Mouse (Mus musculus): Measurements from ENCODE around the gene Panx2.

The Panx2 gene

GRCm38 (mm10) chr15:89074613-89075477 is 15.3 kb downstream of the Panx2 start, which contains the start of gene Trabd:
Trabd (plus strand) TSS chr15:89075124.
- DNase-seq (ENCODE audit: inconsistent age in 2 of 2, low spot score in 1 of 2): peak in 1 of 2 experiments; percentile 55

- DNase-seq (ENCODE audit: inconsistent age in 2 of 2, low spot score in 1 of 2): peak; percentile 94 to 97
Observed at GRCm38 (mm10) chr15:89075478-89076147, 16.1 kb downstream of the Panx2 start.

- DNase-seq (ENCODE audit: inconsistent age in 2 of 2, low spot score in 1 of 2): peak; percentile 73 to 89
Observed at GRCm38 (mm10) chr15:89076156-89076731, 16.7 kb downstream of the Panx2 start.

- DNase-seq (ENCODE audit: inconsistent age in 2 of 2, low spot score in 1 of 2): peak; percentile 51 to 76
Observed at GRCm38 (mm10) chr15:89078208-89078836, 18.8 kb downstream of the Panx2 start.

GRCm38 (mm10) chr15:89083906-89084305 is 24.4 kb downstream of the Panx2 start:
- DNase-seq (ENCODE audit: inconsistent age in 2 of 2, low spot score in 1 of 2): no peak

GRCm38 (mm10) chr15:89084826-89085225 is 25.3 kb downstream of the Panx2 start:
- no peak for DNase-seq (ENCODE audit: inconsistent age in 2 of 2, low spot score in 1 of 2)

- DNase-seq (ENCODE audit: inconsistent age in 2 of 2, low spot score in 1 of 2): peak; percentile 93 to 97
Observed at GRCm38 (mm10) chr15:89088607-89089247, 29.2 kb downstream of the Panx2 start, which contains the start of gene Selenoo. Selenoo (plus strand) TSS chr15:89089084.

- no peak for DNase-seq (ENCODE audit: inconsistent age in 2 of 2, low spot score in 1 of 2)
Observed at GRCm38 (mm10) chr15:89089248-89090051, 29.9 kb downstream of the Panx2 start.

- no peak for DNase-seq (ENCODE audit: inconsistent age in 2 of 2, low spot score in 1 of 2)
Observed at GRCm38 (mm10) chr15:89090662-89091061, 31.1 kb downstream of the Panx2 start.

- DNase-seq (ENCODE audit: inconsistent age in 2 of 2, low spot score in 1 of 2): no peak
Observed at GRCm38 (mm10) chr15:89092181-89092580, 32.6 kb downstream of the Panx2 start.

GRCm38 (mm10) chr15:89097450-89097849 is 37.9 kb downstream of the Panx2 start:
- no peak for DNase-seq (ENCODE audit: inconsistent age in 2 of 2, low spot score in 1 of 2)

GRCm38 (mm10) chr15:89098616-89099015 is 39.1 kb downstream of the Panx2 start:
- DNase-seq (ENCODE audit: inconsistent age in 2 of 2, low spot score in 1 of 2): no peak

GRCm38 (mm10) chr15:89100823-89101222 is 41.3 kb downstream of the Panx2 start:
- DNase-seq (ENCODE audit: inconsistent age in 2 of 2, low spot score in 1 of 2): no peak

- DNase-seq (ENCODE audit: inconsistent age in 2 of 2, low spot score in 1 of 2): no peak
Observed at GRCm38 (mm10) chr15:89102646-89103045, 43.1 kb downstream of the Panx2 start.

- DNase-seq (ENCODE audit: inconsistent age in 2 of 2, low spot score in 1 of 2): no peak
Observed at GRCm38 (mm10) chr15:89103921-89104320, 44.4 kb downstream of the Panx2 start.

GRCm38 (mm10) chr15:89104425-89104824 is 44.9 kb downstream of the Panx2 start:
- no peak for DNase-seq (ENCODE audit: inconsistent age in 2 of 2, low spot score in 1 of 2)

GRCm38 (mm10) chr15:89106073-89106472 is 46.5 kb downstream of the Panx2 start:
- no peak for DNase-seq (ENCODE audit: inconsistent age in 2 of 2, low spot score in 1 of 2)

- no peak for DNase-seq (ENCODE audit: inconsistent age in 2 of 2, low spot score in 1 of 2)
Observed at GRCm38 (mm10) chr15:89106976-89107375, 47.4 kb downstream of the Panx2 start.

- DNase-seq (ENCODE audit: inconsistent age in 2 of 2, low spot score in 1 of 2): peak; percentile 74 to 90
Observed at GRCm38 (mm10) chr15:89110147-89110546, 50.6 kb downstream of the Panx2 start.

- no peak for DNase-seq (ENCODE audit: inconsistent age in 2 of 2, low spot score in 1 of 2)
Observed at GRCm38 (mm10) chr15:89118007-89118406, 58.5 kb downstream of the Panx2 start.

Data from adrenal gland, adult (tissue).